In genomic region chr4:40801908-40802307, GRCm38 (mm10) we compare ENCODE assay signal across 23 mouse cellular contexts. TPM values are rescaled to one million over a fixed set of nuclear protein-coding genes. Genes with fewer than 3 reads are reported as not detected.
DNase-seq lines count a peak whose midpoint lies in the region; ATAC-seq and TF ChIP-seq lines count a peak whose summit lies in the region.
"Had no signal": no experiment of that assay in that cellular context is flagged by ENCODE, and none has a peak within 500 bp of the region (broad histone marks: within the 10 kb centered on the region; RNA-seq: fewer than 3 reads in every experiment).

No protein-coding gene starts in this region.

- 68% methylated on average over 4 of the region's 4 CpGs for WGBS in embryonic facial prominence, embryonic 14.5 days
- 76% methylated on average over 4 of the region's 4 CpGs for WGBS in embryonic facial prominence, embryonic 10.5 days
- 70% methylated on average over 4 of the region's 4 CpGs for WGBS in lung, embryonic 14.5 days

- H3K9ac ChIP-seq in embryonic facial prominence, embryonic 14.5 days (ENCODE audit: low read depth, low read length): no peak overlapping the region
- no peak overlapping the region for H3K9ac ChIP-seq in lung, embryonic 14.5 days
- H3K9ac ChIP-seq: embryonic facial prominence, embryonic 12.5 days; forebrain, embryonic 15.5 days; hindbrain, embryonic 15.5 days; intestine, embryonic 15.5 days; limb, embryonic 12.5 days; liver, embryonic 13.5 days had no signal

- H3K4me3 ChIP-seq in embryonic facial prominence, embryonic 14.5 days (ENCODE audit: low read depth, low read length): no peak overlapping the region
- H3K4me3 ChIP-seq in embryonic facial prominence, embryonic 10.5 days: no peak overlapping the region
- no peak overlapping the region for H3K4me3 ChIP-seq in lung, embryonic 14.5 days (ENCODE audit: low read depth, low read length)
- H3K4me3 ChIP-seq in myocyte: no peak overlapping the region
- H3K4me3 ChIP-seq: embryonic facial prominence, embryonic 12.5 days; forebrain, embryonic 15.5 days; hindbrain, embryonic 15.5 days; intestine, embryonic 15.5 days; limb, embryonic 12.5 days; liver, embryonic 13.5 days had no signal

- no peak overlapping the region for H3ac ChIP-seq in myocyte (ENCODE audit: control insufficient read depth, insufficient read length)

- H3K27ac ChIP-seq in embryonic facial prominence, embryonic 14.5 days (replicated peaks; ENCODE audit: low read depth, low read length): no peak overlapping the region
- H3K27ac ChIP-seq in embryonic facial prominence, embryonic 10.5 days (replicated peaks): no peak overlapping the region
- H3K27ac ChIP-seq in lung, embryonic 14.5 days (ENCODE audit: low read depth): no peak overlapping the region
- H3K27ac ChIP-seq: embryonic facial prominence, embryonic 12.5 days; forebrain, embryonic 15.5 days; hindbrain, embryonic 15.5 days; intestine, embryonic 15.5 days; limb, embryonic 12.5 days; liver, embryonic 13.5 days had no signal

- no peaks in the 10 kb centered on the region for H3K4me1 ChIP-seq in embryonic facial prominence, embryonic 14.5 days (ENCODE audit: control insufficient read depth, insufficient read depth, low read length)
- peaks cover 3% of the 10 kb centered on the region; the same call in 1 of the 2 replicates for H3K4me1 ChIP-seq in embryonic facial prominence, embryonic 10.5 days
- no peaks in the 10 kb centered on the region for H3K4me1 ChIP-seq in lung, embryonic 14.5 days (ENCODE audit: insufficient read depth)
- H3K4me1 ChIP-seq: forebrain, embryonic 15.5 days; hindbrain, embryonic 15.5 days; intestine, embryonic 15.5 days had no signal

- no peak for TF ChIP-seq POLR2A in myocyte (IDR thresholded peaks at IDR 0.05; ENCODE audit: insufficient read length, low read depth)

- H3K36me3 ChIP-seq in embryonic facial prominence, embryonic 14.5 days (ENCODE audit: control insufficient read depth, insufficient read depth, low read length): peaks cover 30% of the 10 kb centered on the region
- H3K36me3 ChIP-seq in embryonic facial prominence, embryonic 10.5 days (replicated peaks): peaks cover 30% of the 10 kb centered on the region
- peaks cover 37% of the 10 kb centered on the region for H3K36me3 ChIP-seq in lung, embryonic 14.5 days (ENCODE audit: insufficient read depth)
- H3K36me3 ChIP-seq in myocyte (ENCODE audit: control insufficient read depth, insufficient read depth): peaks cover 32% of the 10 kb centered on the region
- H3K36me3 ChIP-seq: hindbrain, embryonic 15.5 days had no signal

- ATAC-seq in embryonic facial prominence, embryonic 14.5 days (ENCODE audit: low read depth): no peak
- ATAC-seq in lung, embryonic 14.5 days (ENCODE audit: insufficient read depth): no peak
- ATAC-seq: forebrain, embryonic 15.5 days; intestine, embryonic 15.5 days had no signal

- no peaks in the 10 kb centered on the region for H3K9me3 ChIP-seq in embryonic facial prominence, embryonic 14.5 days (ENCODE audit: control insufficient read depth, low read length)
- no peaks in the 10 kb centered on the region for H3K9me3 ChIP-seq in embryonic facial prominence, embryonic 10.5 days
- no peaks in the 10 kb centered on the region for H3K9me3 ChIP-seq in lung, embryonic 14.5 days (ENCODE audit: low read depth, low read length)
- H3K9me3 ChIP-seq: embryonic facial prominence, embryonic 12.5 days; forebrain, embryonic 15.5 days; hindbrain, embryonic 15.5 days; intestine, embryonic 15.5 days; limb, embryonic 12.5 days; liver, embryonic 13.5 days had no signal

- no peaks in the 10 kb centered on the region for H3K27me3 ChIP-seq in embryonic facial prominence, embryonic 14.5 days (replicated peaks; ENCODE audit: control insufficient read depth, insufficient read depth, low read length)
- H3K27me3 ChIP-seq in embryonic facial prominence, embryonic 10.5 days (replicated peaks; ENCODE audit: low read depth, poor library complexity, severe bottlenecking): no peaks in the 10 kb centered on the region
- no peaks in the 10 kb centered on the region for H3K27me3 ChIP-seq in lung, embryonic 14.5 days (ENCODE audit: insufficient read depth, low read length)
- no peaks in the 10 kb centered on the region for H3K27me3 ChIP-seq in myocyte (ENCODE audit: control insufficient read depth, insufficient read depth, insufficient read length)
- H3K27me3 ChIP-seq: embryonic facial prominence, embryonic 12.5 days; forebrain, embryonic 15.5 days; hindbrain, embryonic 15.5 days; intestine, embryonic 15.5 days; limb, embryonic 12.5 days; liver, embryonic 13.5 days had no signal

- no peak overlapping the region for H3K4me2 ChIP-seq in embryonic facial prominence, embryonic 14.5 days (ENCODE audit: low read depth, low read length)
- H3K4me2 ChIP-seq in lung, embryonic 14.5 days: no peak overlapping the region
- peak overlapping the region; percentile 48 for H3K4me2 ChIP-seq in myocyte (ENCODE audit: low read depth)
- H3K4me2 ChIP-seq: embryonic facial prominence, embryonic 12.5 days; forebrain, embryonic 15.5 days; hindbrain, embryonic 15.5 days; intestine, embryonic 15.5 days; limb, embryonic 12.5 days; liver, embryonic 13.5 days; midbrain, embryonic 11.5 days had no signal

- peak; percentile 14 for DNase-seq in embryonic facial prominence, embryonic 14.5 days (ENCODE audit: low spot score)
- DNase-seq in embryonic facial prominence, embryonic 10.5 days (ENCODE audit: low spot score): no peak
- peak; percentile 14 for DNase-seq in lung, embryonic 14.5 days
- no peak for DNase-seq in lung, adult 18-20 months
- DNase-seq in 3134 (ENCODE audit: extremely low read depth, insufficient read length, low spot score): peak; percentile 34
- DNase-seq in spleen, adult 12 weeks (ENCODE audit: low spot score): no peak
- no peak for DNase-seq in ovary, postnatal 10 days (ENCODE audit: low spot score)
- DNase-seq: adrenal gland, adult 2 months; cerebellum, adult 9-11 months; gastrocnemius, postnatal 14 days; heart, postnatal 36 days; kidney, adult 9 months; liver, embryonic 13.5 days; lung, postnatal 36 days; thymus, adult 18-20 months; thymus, postnatal 4 days had no signal

- no peak for TF ChIP-seq CTCF in lung, embryonic 14.5 days (IDR thresholded peaks at IDR 0.05; ENCODE audit: low read depth)

- peaks cover 4% of the 10 kb centered on the region for H3K79me2 ChIP-seq in myocyte (ENCODE audit: control insufficient read depth, insufficient read depth)

TF ChIP-seq in myocyte, 11 proteins besides CTCF, POLR2A, EP300 and RAD21:
- TF ChIP-seq CEBPB (IDR thresholded peaks at IDR 0.05; ENCODE audit: insufficient read depth, poor library complexity, severe bottlenecking) (peak; percentile 52), MYOD1 (IDR thresholded peaks at IDR 0.05; ENCODE audit: control insufficient read depth in 1 of 3, insufficient read length in 2 of 3, low read depth in 2 of 3) (no peak)

RNA-seq across cellular contexts. Expression of gene Smu1, which starts 44.2 kb away (rescaled TPM):
- polyA plus RNA-seq in embryonic facial prominence, embryonic 14.5 days (2014; fragmentation: Nextera tagmentation; extraction: Ambion mirVana): 126 and 136 TPM in 2 replicates
- 190 and 192 TPM in 2 replicates for polyA plus RNA-seq in embryonic facial prominence, embryonic 10.5 days (2016; fragmentation: Nextera tagmentation; extraction: Ambion mirVana)
- polyA plus RNA-seq in lung, embryonic 14.5 days (2014; fragmentation: Nextera tagmentation; extraction: Ambion mirVana): 159 and 165 TPM in 2 replicates
- polyA plus RNA-seq in myocyte (2012; fragmentation: generic; extraction: Trizol): 67.5 TPM

RNA-seq across cellular contexts. Expression of gene B4galt1, which starts 51.9 kb away (rescaled TPM):
- polyA plus RNA-seq in embryonic facial prominence, embryonic 14.5 days (2014; fragmentation: Nextera tagmentation; extraction: Ambion mirVana): 66.8 and 68.3 TPM in 2 replicates
- polyA plus RNA-seq in embryonic facial prominence, embryonic 10.5 days (2016; fragmentation: Nextera tagmentation; extraction: Ambion mirVana): 23.8 and 24.7 TPM in 2 replicates
- 64.4 and 66.5 TPM in 2 replicates for polyA plus RNA-seq in lung, embryonic 14.5 days (2014; fragmentation: Nextera tagmentation; extraction: Ambion mirVana)
- polyA plus RNA-seq in myocyte (2012; fragmentation: generic; extraction: Trizol): 37.7 TPM

Comparison
In these comparisons a context has a peak if more than half of its experiments do, and no peak if none do; other contexts are left out.
1. DNase-seq: peak in embryonic facial prominence, embryonic 14.5 days (single experiment), lung, embryonic 14.5 days (single experiment) and 3134 (single experiment); none in embryonic facial prominence, embryonic 10.5 days (single experiment), lung, adult 18-20 months (0 of 2), spleen, adult 12 weeks (single experiment) and ovary, postnatal 10 days (single experiment).